In the genomic region with DNA sequence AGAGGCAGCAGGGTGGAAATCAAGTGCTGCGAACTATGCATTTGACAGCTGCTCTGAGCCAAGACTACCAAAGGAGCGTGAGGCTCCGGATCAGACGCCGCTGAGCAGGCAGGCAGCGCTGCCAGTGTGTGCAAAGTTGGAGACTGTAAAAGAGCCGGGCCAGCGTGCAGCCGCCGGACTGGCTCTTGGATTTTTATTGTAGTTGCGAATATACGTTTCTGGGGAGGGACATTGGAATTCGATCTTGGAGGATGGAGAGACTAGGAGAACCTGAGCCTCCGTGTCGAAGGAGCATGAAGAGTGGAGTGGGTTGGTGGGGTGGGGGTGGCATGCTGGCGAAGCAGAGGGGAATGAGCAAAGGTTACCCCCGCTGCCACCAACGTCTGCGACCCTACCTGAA, we compare ENCODE assay signal across 8 mouse cellular contexts. TPM values are rescaled to one million over a fixed set of nuclear protein-coding genes. Genes with fewer than 3 reads are reported as not detected.
A peak's percentile ranks its signal among the peaks of the same experiment; 100 is the strongest.
DNase-seq lines count a peak whose midpoint lies in the region; ATAC-seq and TF ChIP-seq lines count a peak whose summit lies in the region.

No protein-coding gene starts in this region.

- peak overlapping the region; percentile 83 for H3K4me2 ChIP-seq in forebrain, embryonic 15.5 days (replicated peaks)
- H3K4me2 ChIP-seq in midbrain, embryonic 11.5 days: peak overlapping the region; percentile 49

- H3K9me3 ChIP-seq in forebrain, embryonic 15.5 days: no peaks in the 10 kb centered on the region
- no peaks in the 10 kb centered on the region for H3K9me3 ChIP-seq in midbrain, embryonic 11.5 days (ENCODE audit: control insufficient read depth, low read length)

- peak; percentile 44 to 47 for DNase-seq in cerebellum, adult 2 months
- no peak for DNase-seq in cerebellum, adult 9-10 months
- DNase-seq in Muller cell, postnatal 12 days (ENCODE audit: inconsistent ontology term): peak; percentile 19
- DNase-seq in layer of hippocampus, adult 18-20 months (ENCODE audit: low spot score in 2 of 2): peak; percentile 56 to 69
- DNase-seq in midbrain, embryonic 11.5 days (ENCODE audit: low spot score, missing footprints): peak; percentile 95
- no peak for DNase-seq in c-Kit-positive CD71-positive TER-119-positive erythroid progenitor cells, embryonic 14.5 days (ENCODE audit: low spot score)

- under 1% methylated on average over 19 of the region's 19 CpGs for WGBS in cerebellum, adult 2 months
- WGBS in forebrain, embryonic 15.5 days: under 1% methylated on average over 19 of the region's 19 CpGs
- WGBS in midbrain, embryonic 11.5 days: under 1% methylated on average over 19 of the region's 19 CpGs

- peak overlapping the region; percentile 77 for H3K4me3 ChIP-seq in cerebellum, adult 2 months (replicated peaks; ENCODE audit: insufficient read depth, low read depth, low read length)
- peak overlapping the region; percentile 95 for H3K4me3 ChIP-seq in forebrain, embryonic 15.5 days
- peak overlapping the region; percentile 63 for H3K4me3 ChIP-seq in midbrain, embryonic 11.5 days (ENCODE audit: low read depth, low read length)
- peak overlapping the region; percentile 9 for H3K4me3 ChIP-seq in testis, adult 2 months (ENCODE audit: control insufficient read depth, low read depth, low read length)

- no peaks in the 10 kb centered on the region for H3K4me1 ChIP-seq in cerebellum, adult 2 months (ENCODE audit: control insufficient read depth, insufficient read depth, low read length)
- peaks cover 27% of the 10 kb centered on the region for H3K4me1 ChIP-seq in forebrain, embryonic 15.5 days
- peaks cover 2% of the 10 kb centered on the region; the same call in 1 of the 2 replicates for H3K4me1 ChIP-seq in midbrain, embryonic 11.5 days (ENCODE audit: control insufficient read depth, insufficient read depth, low read length)
- H3K4me1 ChIP-seq in testis, adult 2 months (ENCODE audit: control insufficient read depth, insufficient read depth, low read length): peaks cover 10% of the 10 kb centered on the region

- no peak for TF ChIP-seq CTCF in cerebellum, adult 2 months (IDR thresholded peaks at IDR 0.05; ENCODE audit: borderline replicate concordance, insufficient read depth, low read depth, low read length)
- TF ChIP-seq CTCF in testis, adult 2 months (IDR thresholded peaks at IDR 0.05; ENCODE audit: control insufficient read depth, insufficient read depth, insufficient replicate concordance, low read depth, low read length): no peak

- ATAC-seq in forebrain, embryonic 15.5 days (replicated peaks): peak; percentile 69
- peak; percentile 62 for ATAC-seq in midbrain, embryonic 11.5 days (ENCODE audit: low FRiP score)

- TF ChIP-seq POLR2A in cerebellum, adult 2 months (IDR thresholded peaks at IDR 0.05; ENCODE audit: borderline replicate concordance, insufficient read depth, low read length): no peak
- no peak for TF ChIP-seq POLR2A in testis, adult 2 months (IDR thresholded peaks at IDR 0.05; ENCODE audit: control insufficient read depth, low read depth, low read length)

- H3K36me3 ChIP-seq in forebrain, embryonic 15.5 days: no peaks in the 10 kb centered on the region
- H3K36me3 ChIP-seq in midbrain, embryonic 11.5 days (ENCODE audit: control insufficient read depth, insufficient read depth, low read length): no peaks in the 10 kb centered on the region
- no peaks in the 10 kb centered on the region for H3K36me3 ChIP-seq in testis, adult 2 months (ENCODE audit: control insufficient read depth, insufficient read depth, low read length)

- no peak overlapping the region for H3K27ac ChIP-seq in cerebellum, adult 2 months (ENCODE audit: insufficient read depth, low read length)
- H3K27ac ChIP-seq in forebrain, embryonic 15.5 days (replicated peaks): peak overlapping the region; percentile 94
- H3K27ac ChIP-seq in midbrain, embryonic 11.5 days (ENCODE audit: low read depth, low read length): no peak overlapping the region
- no peak overlapping the region for H3K27ac ChIP-seq in testis, adult 2 months (ENCODE audit: control insufficient read depth, insufficient read depth, low read depth, low read length)

- H3K27me3 ChIP-seq in cerebellum, adult 2 months (ENCODE audit: control insufficient read depth, insufficient read depth, low read length): no peaks in the 10 kb centered on the region
- H3K27me3 ChIP-seq in forebrain, embryonic 15.5 days: no peaks in the 10 kb centered on the region
- H3K27me3 ChIP-seq in midbrain, embryonic 11.5 days (ENCODE audit: control insufficient read depth, insufficient read depth, low read length): peaks cover 2% of the 10 kb centered on the region; the same call in 1 of the 2 replicates
- H3K27me3 ChIP-seq in testis, adult 2 months (ENCODE audit: control insufficient read depth, insufficient read depth, low read length): no peaks in the 10 kb centered on the region

- peak overlapping the region; percentile 96 for H3K9ac ChIP-seq in forebrain, embryonic 15.5 days (replicated peaks)
- peak overlapping the region; percentile 55; the same call in 1 of the 2 replicates for H3K9ac ChIP-seq in midbrain, embryonic 11.5 days (ENCODE audit: low read length)

RNA-seq across cellular contexts. Expression of a gene that starts 0.5 kb away (rescaled TPM):
- 20.7 and 24.0 TPM in 2 replicates for polyA plus RNA-seq in cerebellum, adult 2 months (2012; rRNA removed)
- 47.6 and 57.9 TPM in 2 replicates for polyA plus RNA-seq in forebrain, embryonic 15.5 days (2015; fragmentation: Nextera tagmentation; extraction: Ambion mirVana)
- total RNA-seq in layer of hippocampus, adult 18-20 months (2021): 100 to 1,000 TPM; 137 TPM
- polyA plus RNA-seq in midbrain, embryonic 11.5 days (2014; fragmentation: Nextera tagmentation; extraction: Ambion mirVana): 5.4 and 5.7 TPM in 2 replicates
- polyA plus RNA-seq in testis, adult 2 months (2012; rRNA removed): not detected in 2 replicates

Comparison
In these comparisons a context has a peak if more than half of its experiments do, and no peak if none do; other contexts are left out.
1. DNase-seq: peak in cerebellum, adult 2 months (2 of 2), Muller cell, postnatal 12 days (single experiment), layer of hippocampus, adult 18-20 months (2 of 2) and midbrain, embryonic 11.5 days (single experiment); none in cerebellum, adult 9-10 months (single experiment) and c-Kit-positive CD71-positive TER-119-positive erythroid progenitor cells, embryonic 14.5 days (single experiment).
2. H3K4me3 ChIP-seq: peak in every context shown above with its lines; median percentile 95 in forebrain, embryonic 15.5 days; 77 in cerebellum, adult 2 months; 63 in midbrain, embryonic 11.5 days; 9 in testis, adult 2 months.